Mouse (Mus musculus): ENCODE results near the gene Olfr735. TPM values are rescaled to one million over a fixed set of nuclear protein-coding genes. Genes with fewer than 3 reads are reported as not detected.

The Olfr735 gene
- 0.11 and 0.55 TPM in 2 replicates for polyA plus RNA-seq (2012; rRNA removed)

DNA sequence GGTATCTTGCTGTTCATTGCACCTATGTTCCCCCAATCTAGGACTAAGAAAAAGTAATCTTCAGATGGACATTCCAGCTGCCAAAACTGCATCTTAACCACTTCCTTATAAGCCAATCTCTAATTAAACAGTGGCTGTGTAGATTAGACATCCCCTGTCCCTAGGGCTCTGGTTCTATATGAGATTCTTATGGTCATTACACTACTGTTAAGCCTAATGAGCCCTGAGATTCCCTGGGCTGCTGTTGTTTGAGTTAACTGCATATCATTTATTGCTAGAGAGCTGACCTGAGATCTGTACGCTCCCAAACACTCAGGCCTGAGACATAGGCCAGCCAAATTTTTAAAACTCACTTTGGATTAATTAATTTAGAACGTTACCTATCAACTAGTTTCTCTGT is at the start of gene Olfr735:
Gene Olfr735, minus strand, starts transcription at position 77 of the 400 bp plus-strand sequence.
- DNase-seq (ENCODE audit: low read depth), result no peak

DNA sequence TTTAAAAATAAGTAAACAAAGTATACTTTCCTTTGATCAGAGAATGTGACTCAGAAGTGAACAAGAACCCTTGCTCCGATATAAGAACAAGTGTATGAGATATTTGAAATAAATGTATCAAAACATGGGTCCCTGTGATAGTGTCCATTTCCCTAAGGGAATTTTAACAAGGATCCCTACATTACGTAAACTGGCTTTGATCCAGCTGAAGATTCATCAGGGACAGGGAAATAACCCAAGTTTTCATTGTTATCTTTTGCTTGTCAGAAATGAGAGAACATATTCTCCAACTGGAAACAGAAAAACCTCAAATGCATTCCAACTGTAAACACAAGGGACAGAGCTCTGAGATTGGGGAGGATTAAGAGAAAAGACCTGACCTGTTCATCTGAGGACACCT is 32.2 kb upstream of the Olfr735 start, which contains the start of gene Olfr736:
Gene Olfr736, plus strand, starts transcription at position 301 of the 400 bp plus-strand sequence.
- DNase-seq (ENCODE audit: low read depth), result no peak

DNA sequence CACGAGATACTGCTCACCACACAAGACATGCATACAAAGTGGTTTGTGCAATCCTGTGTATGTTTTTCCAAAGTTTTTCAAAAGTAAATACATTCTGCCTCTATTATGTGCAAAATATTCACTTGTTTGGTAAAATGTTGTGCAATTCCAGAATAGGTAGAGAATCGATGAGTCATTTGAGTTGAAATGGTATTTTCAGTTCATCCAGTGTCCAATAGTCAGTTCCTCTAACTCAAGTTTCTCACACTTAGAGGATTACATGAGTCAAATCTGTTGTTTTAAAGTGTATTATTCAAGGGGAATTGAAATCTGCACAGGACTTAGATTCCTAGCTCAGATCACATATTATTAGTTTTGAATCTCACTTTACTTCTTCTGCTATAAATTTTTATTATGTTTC is 14.9 kb upstream of the Olfr735 start:
- no peak for DNase-seq (ENCODE audit: low read depth)

DNA sequence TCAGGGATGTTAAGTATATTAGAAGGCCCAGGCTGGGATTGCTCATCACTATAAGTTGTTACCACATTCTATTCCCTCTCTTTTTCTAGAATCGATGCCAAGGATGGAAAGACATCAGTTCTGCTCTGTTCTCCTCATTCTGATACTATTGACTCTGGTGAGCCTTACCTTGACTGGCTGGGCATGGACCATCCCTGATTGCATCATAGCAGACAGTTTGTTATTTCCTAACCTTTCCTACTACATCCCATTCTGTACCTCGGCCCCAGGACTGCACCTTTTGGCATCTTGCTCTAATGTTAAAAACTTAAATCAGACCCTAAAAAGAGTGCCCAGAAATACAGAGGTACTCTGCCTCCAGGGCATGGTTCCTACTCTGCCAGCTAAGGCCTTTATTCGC is 11.8 kb upstream of the Olfr735 start:
- DNase-seq (ENCODE audit: low read depth), result no peak

DNA sequence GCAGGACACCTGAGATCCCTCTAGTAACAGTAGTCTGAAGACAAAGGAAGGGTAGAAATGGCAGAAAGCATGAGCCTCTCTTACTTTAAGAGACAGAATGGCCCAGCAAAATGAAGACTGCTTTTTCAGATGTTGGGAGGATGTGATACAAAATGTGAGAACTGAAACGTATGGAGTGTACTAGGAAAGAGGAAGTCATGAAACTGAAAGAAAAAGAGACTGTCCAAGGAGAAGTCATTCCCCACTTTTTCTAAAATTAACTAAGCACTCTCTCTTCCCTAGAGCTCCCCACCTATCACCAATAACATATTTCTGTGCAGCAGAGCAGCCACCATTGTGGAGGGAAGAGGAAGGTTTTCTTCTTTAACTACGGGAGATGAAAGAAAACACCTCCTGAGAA is 8.9 kb upstream of the Olfr735 start, which contains the start of gene Tlr11:
Gene Tlr11, plus strand, starts transcription at position 322 of the 400 bp plus-strand sequence.
- no peak for DNase-seq (ENCODE audit: low read depth)

DNA sequence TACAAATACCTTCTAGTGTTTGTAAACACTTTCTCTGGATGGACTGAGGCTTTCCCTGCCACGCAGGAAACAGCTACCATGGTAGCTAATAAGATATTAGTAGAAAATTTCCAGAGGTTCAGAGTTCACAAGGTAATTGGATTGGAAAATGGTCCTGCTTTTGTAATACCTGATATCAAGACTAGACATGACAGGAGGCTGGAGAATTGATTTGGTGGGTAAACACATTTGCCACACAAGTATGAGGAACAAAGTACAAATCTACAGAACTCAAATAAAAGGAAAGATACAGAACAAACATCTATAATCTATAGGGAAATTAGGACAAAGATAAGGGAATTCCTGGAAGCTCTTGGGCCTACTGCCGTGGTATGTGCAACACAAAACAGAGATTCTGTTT is 8.1 kb upstream of the Olfr735 start:
- DNase-seq (ENCODE audit: low read depth), result no peak

DNA sequence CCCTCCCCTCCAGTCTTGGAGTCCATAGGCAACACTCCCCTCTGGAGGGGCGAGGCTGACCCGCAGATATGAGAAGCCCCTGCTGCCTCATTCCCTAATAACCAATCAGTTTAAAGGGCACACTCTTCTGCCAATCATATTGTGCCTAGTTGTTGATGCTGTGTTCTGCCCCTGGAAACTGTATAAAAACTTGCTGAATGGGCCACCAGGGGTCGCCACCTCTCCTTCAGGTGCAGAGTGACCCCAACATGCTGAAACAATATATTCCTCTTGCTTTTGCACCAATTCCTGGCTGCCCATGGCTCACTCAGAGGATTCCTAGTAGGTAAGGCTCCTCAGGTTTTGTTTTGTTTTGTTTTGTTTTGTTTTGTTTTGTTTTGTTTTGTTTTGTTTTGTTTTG is 3.8 kb upstream of the Olfr735 start:
- no peak for DNase-seq (ENCODE audit: low read depth)

DNA sequence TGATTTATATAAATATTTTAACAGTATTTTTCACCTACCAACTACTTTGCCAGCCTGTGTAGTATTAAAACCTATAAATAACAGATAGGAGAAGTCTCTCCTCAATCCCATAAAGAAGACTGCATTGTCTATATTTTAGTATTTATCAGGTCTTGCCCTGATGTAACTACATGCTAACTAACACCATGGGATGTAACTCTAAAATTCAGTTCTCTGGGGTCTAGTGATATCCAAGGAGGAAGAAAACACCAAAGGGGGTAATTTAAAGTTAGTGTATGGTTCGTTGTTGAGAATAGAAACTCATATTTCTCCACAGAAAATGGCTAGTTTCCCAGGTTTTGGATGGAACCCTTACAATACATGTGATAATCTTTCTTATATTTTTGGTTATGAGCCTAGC is 22.0 kb downstream of the Olfr735 start, which contains the start of gene Olfr734:
Gene Olfr734, minus strand, starts transcription at position 101 of the 400 bp plus-strand sequence.
- DNase-seq (ENCODE audit: low read depth), result no peak

DNA sequence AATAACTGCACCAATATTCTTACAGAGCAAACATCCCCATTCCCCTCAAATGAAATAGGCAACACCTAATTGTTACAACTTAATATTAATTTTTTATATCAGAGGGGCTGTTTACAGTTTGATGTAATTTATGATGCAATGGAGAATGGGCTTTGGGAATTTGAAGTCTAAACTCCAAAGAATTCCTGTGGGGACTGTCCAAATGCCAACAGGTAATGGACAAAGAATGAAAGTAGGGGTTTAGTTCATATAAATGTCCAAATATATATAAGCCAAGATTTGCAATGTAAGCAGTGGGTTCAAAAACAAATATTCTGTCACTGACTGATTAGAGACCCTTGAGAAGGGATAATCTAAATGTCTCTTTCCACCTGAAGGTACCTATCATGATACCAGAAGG is 47.2 kb downstream of the Olfr735 start, which contains the start of gene Olfr733:
Gene Olfr733, minus strand, starts transcription at position 101 of the 400 bp plus-strand sequence.
- DNase-seq (ENCODE audit: low read depth), result no peak

Other genes starting within 250 kb of the Olfr735 start
- gene Olfr727, start 225.7 kb downstream of the Olfr735 start, polyA plus RNA-seq (2012; rRNA removed), result not detected in 2 replicates
- not detected in 2 replicates for gene Olfr728, start 206.2 kb downstream of the Olfr735 start, polyA plus RNA-seq (2012; rRNA removed)
- not detected in 2 replicates for gene Olfr729, start 196.0 kb downstream of the Olfr735 start, polyA plus RNA-seq (2012; rRNA removed)
- gene Olfr730, start 160.7 kb downstream of the Olfr735 start, polyA plus RNA-seq (2012; rRNA removed), result not detected in 2 replicates
- 0.03 TPM in 1 of 2 replicates, not detected in the other for gene Olfr731, start 107.0 kb downstream of the Olfr735 start, polyA plus RNA-seq (2012; rRNA removed)
- gene Olfr732, start 64.7 kb downstream of the Olfr735 start, polyA plus RNA-seq (2012; rRNA removed), result not detected in 2 replicates
- 0.18 TPM in 1 of 2 replicates, not detected in the other for gene Olfr733, start 47.4 kb downstream of the Olfr735 start, polyA plus RNA-seq (2012; rRNA removed)
- gene Olfr734, start 22.1 kb downstream of the Olfr735 start, polyA plus RNA-seq (2012; rRNA removed), result not detected in 2 replicates
- gene Tlr11, start 9.0 kb upstream of the Olfr735 start, polyA plus RNA-seq (2012; rRNA removed), result 0.23 and 0.35 TPM in 2 replicates
- gene Olfr736, start 32.3 kb upstream of the Olfr735 start, polyA plus RNA-seq (2012; rRNA removed), result not detected in 2 replicates
- not detected in 2 replicates for gene Olfr738, start 58.7 kb upstream of the Olfr735 start, polyA plus RNA-seq (2012; rRNA removed)
- gene Olfr739, start 69.8 kb upstream of the Olfr735 start, polyA plus RNA-seq (2012; rRNA removed), result not detected in 2 replicates
- not detected in 2 replicates for gene Olfr740, start 96.7 kb upstream of the Olfr735 start, polyA plus RNA-seq (2012; rRNA removed)
- not detected in 2 replicates for gene Olfr741, start 123.9 kb upstream of the Olfr735 start, polyA plus RNA-seq (2012; rRNA removed)
- gene Olfr742, start 154.7 kb upstream of the Olfr735 start, polyA plus RNA-seq (2012; rRNA removed), result not detected in 2 replicates
- gene Olfr743, start 173.0 kb upstream of the Olfr735 start, polyA plus RNA-seq (2012; rRNA removed), result not detected in 2 replicates

Data from gonadal fat pad, adult 2 months (tissue).